Mouse (Mus musculus) megakaryocyte, adult 5-6 weeks (primary cell): ENCODE data around the gene Zfp94. TPM values are rescaled to one million over a fixed set of nuclear protein-coding genes. Genes with fewer than 3 reads are reported as not detected.

ENCODE experiments used
- ATAC-seq: 2 replicates; pipeline ENCODE4 v1.8.0; 2016; ENCODE audit warnings: mild to moderate bottlenecking, inconsistent platforms; ENCODE audit not compliant: poor library complexity, severe bottlenecking
- total RNA-seq, 2 experiments: library from RNA; stranded (forward) in 1 of 2; stranded (reverse) in 1 of 2; fragments of 153-499, 151-499 nt in 1 of 2; fragments of 221-1000, 200-1000 nt in 1 of 2; gene quantifications; 2 replicates each; pipeline versions ENCODE4 v1.2.3 to v1.2.4; 2015 to 2017

The Zfp94 gene
- total RNA-seq (2015) (0.49 and 1.6 TPM in 2 replicates), total RNA-seq (2017) (0.94 and 0.95 TPM in 2 replicates)

- peak; percentile 98 for ATAC-seq
Measured at GRCm38 (mm10) chr7:24316567-24317092, at the start of gene Zfp94. Gene Zfp94, minus strand, starts transcription at chr7:24316666.

GRCm38 (mm10) chr7:24365258-24366014 lies 49.0 kb upstream of the Zfp94 start:
- ATAC-seq = no peak

GRCm38 (mm10) chr7:24364827-24365226 lies 48.4 kb upstream of the Zfp94 start:
- ATAC-seq = peak; percentile 71

GRCm38 (mm10) chr7:24363228-24363627 lies 46.8 kb upstream of the Zfp94 start:
- ATAC-seq = 0 out of 2 replicates have a peak, but pooled peaks have one; percentile 25

GRCm38 (mm10) chr7:24361001-24361400 lies 44.5 kb upstream of the Zfp94 start:
- ATAC-seq = peak; percentile 25

- no peak for ATAC-seq
Measured at GRCm38 (mm10) chr7:24359269-24359668, 42.8 kb upstream of the Zfp94 start.

GRCm38 (mm10) chr7:24357899-24358298 lies 41.4 kb upstream of the Zfp94 start:
- no peak for ATAC-seq

- no peak for ATAC-seq
Measured at GRCm38 (mm10) chr7:24356081-24356480, 39.6 kb upstream of the Zfp94 start.

GRCm38 (mm10) chr7:24355646-24356045 lies 39.2 kb upstream of the Zfp94 start:
- ATAC-seq = no peak

- no peak for ATAC-seq
Measured at GRCm38 (mm10) chr7:24348896-24349295, 32.4 kb upstream of the Zfp94 start, which contains the start of gene Lypd5. Gene Lypd5, plus strand, starts transcription at chr7:24349196.

- no peak for ATAC-seq
Measured at GRCm38 (mm10) chr7:24346444-24346843, 30.0 kb upstream of the Zfp94 start.

GRCm38 (mm10) chr7:24343701-24344272 lies 27.3 kb upstream of the Zfp94 start:
- no peak for ATAC-seq

- ATAC-seq = no peak
Measured at GRCm38 (mm10) chr7:24338241-24338640, 21.8 kb upstream of the Zfp94 start.

GRCm38 (mm10) chr7:24335699-24336309 lies 19.3 kb upstream of the Zfp94 start:
- ATAC-seq = peak; percentile 64

GRCm38 (mm10) chr7:24333304-24333986 lies 17.0 kb upstream of the Zfp94 start, which contains the start of gene Tescl:
Gene Tescl, minus strand, starts transcription at chr7:24333936.
- no peak for ATAC-seq

- ATAC-seq = 0 out of 2 replicates have a peak, but pooled peaks have one; percentile 30
Measured at GRCm38 (mm10) chr7:24327281-24327975, 11.0 kb upstream of the Zfp94 start.

GRCm38 (mm10) chr7:24326273-24327135 lies 10.0 kb upstream of the Zfp94 start:
- ATAC-seq = no peak

- no peak for ATAC-seq
Measured at GRCm38 (mm10) chr7:24325675-24326128, 9.2 kb upstream of the Zfp94 start.

- ATAC-seq = no peak
Measured at GRCm38 (mm10) chr7:24325197-24325596, 8.7 kb upstream of the Zfp94 start.
